Mouse (Mus musculus): ENCODE results near the gene Serpina3m.

GRCm38 (mm10) chr12:104425591-104425990, 87.3 kb downstream of the Serpina3m start:
- TF ChIP-seq CTCF (IDR thresholded peaks at IDR 0.05; ENCODE audit: borderline replicate concordance, control insufficient read depth, extremely low read depth, insufficient read depth, low read length, poor library complexity): no peak
- no peak for TF ChIP-seq POLR2A (IDR thresholded peaks at IDR 0.05; ENCODE audit: control insufficient read depth, extremely low read depth, insufficient read depth, low read length, poor library complexity)

All from thymus, adult 2 months (tissue).